Mouse (Mus musculus) lung, adult 2 months (tissue): ENCODE results near the gene Psmd3.

Experiments used
- CTCF ChIP-seq: fragments of 200-500 bp; IDR thresholded peaks from 2 replicates; pipeline ENCODE4 v1.5.1; 2011; ENCODE audit warnings: mild to moderate bottlenecking, low read length, control low read depth; ENCODE audit not compliant: insufficient read depth
- POLR2A ChIP-seq: fragments of 200-500 bp; IDR thresholded peaks from 2 replicates; pipeline ENCODE4 v1.6.1; 2011; ENCODE audit warnings: low read depth, mild to moderate bottlenecking, control low read depth, low read length, borderline replicate concordance; ENCODE audit errors: extremely low read depth

DNA sequence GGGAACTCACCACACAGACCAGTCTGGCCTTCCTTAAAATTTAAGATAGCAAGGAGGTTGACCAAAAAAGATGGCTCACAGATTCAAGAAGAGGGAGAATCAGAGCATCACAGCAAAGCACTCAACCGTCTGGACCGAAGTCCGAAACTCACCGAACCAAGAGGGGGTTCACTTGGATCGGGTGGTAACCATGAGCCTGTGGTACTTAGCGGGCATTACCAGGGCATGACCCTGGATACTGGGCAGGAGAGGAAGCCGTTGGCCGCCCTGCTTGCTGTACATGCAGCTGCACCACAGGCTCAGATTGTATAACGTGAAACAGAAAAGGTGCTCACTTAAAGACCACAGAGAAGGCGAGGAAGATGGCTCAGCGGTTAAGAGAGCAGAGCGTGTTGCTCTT, 14.9 kb downstream of the Psmd3 start:
- TF ChIP-seq CTCF (no peak), POLR2A (no peak)
